Mouse (Mus musculus) liver (tissue): ENCODE data around the gene Polr3h.
"Not testable (repeated sequence)": the region's sequence is repeated elsewhere in the genome, so short reads cannot be mapped to it uniquely, and the experiment has no call there.

Source experiments
- DNase-seq: peaks from one replicate; pipeline ENCODE4 v3.0.0-alpha.2; 2020; ENCODE audit warnings: mixed read lengths

Gene Polr3h

DNA sequence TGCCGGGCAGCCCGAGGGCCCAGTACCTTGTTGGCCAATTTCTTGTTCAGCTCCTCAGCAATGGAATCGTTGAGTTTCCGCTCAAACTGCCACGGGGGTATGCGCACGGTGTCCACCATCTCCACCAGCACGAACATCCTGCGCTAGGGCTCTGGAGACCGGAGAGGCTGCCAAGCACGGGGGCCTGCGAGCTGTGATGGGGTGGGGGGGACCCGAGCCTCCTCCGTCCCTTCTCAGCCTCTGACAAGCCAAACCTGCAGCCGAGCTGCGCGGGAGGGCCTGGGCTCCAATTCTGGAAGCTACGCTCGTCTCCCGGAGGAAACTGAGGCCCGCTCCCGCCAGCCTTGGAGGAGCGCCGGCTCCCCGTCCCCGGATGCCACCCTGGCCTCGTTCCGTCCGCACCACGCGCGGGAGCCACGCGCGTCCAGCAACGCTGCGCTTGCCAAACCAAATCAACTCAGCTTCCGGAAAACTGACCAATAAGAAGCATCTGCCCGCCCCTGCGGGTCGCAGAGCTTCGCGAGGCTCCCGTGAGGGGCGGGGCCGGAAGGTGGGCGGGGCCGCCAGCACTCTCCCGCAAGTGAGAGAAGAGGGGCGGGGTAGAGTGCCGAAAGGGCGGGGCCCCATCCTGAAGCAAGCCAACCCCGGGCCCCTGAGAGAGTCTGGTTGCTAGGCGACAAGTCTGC, at the start of gene Polr3h:
TSS of gene Polr3h (minus strand) at position 481 of the 686 bp plus-strand sequence.
- DNase-seq = peak; percentile 99

GRCm38 (mm10) chr15:81975156-81975555, 49.1 kb upstream of the Polr3h start:
- DNase-seq = not testable (repeated sequence)

GRCm38 (mm10) chr15:81970498-81970897, 44.5 kb upstream of the Polr3h start:
- DNase-seq = not testable (repeated sequence)

GRCm38 (mm10) chr15:81969635-81970034, 43.6 kb upstream of the Polr3h start:
- not testable (repeated sequence) for DNase-seq

- DNase-seq = peak; percentile 76
Measured at GRCm38 (mm10) chr15:81969173-81969572, 43.1 kb upstream of the Polr3h start.

GRCm38 (mm10) chr15:81968447-81968846, 42.4 kb upstream of the Polr3h start:
- no peak for DNase-seq

DNA sequence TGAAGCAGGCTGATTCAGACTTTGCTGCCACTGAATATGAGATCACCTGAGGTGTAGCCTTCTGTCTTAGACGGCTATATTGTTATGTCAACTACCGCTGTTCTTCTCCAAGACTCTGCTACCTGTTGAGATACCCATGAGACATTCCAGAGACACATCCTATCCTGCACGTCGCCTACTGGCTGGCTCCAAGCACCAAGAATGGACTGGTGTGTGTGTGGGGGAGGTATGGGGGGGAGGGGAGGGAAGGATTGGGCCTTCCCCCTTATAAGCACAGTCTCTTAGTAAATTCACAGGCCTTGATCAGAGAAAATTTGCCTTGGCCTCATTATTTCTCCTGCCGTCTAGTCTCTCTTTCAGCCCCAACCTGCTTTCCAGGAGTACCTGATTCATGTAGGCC, 41.8 kb upstream of the Polr3h start:
- DNase-seq = no peak

DNA sequence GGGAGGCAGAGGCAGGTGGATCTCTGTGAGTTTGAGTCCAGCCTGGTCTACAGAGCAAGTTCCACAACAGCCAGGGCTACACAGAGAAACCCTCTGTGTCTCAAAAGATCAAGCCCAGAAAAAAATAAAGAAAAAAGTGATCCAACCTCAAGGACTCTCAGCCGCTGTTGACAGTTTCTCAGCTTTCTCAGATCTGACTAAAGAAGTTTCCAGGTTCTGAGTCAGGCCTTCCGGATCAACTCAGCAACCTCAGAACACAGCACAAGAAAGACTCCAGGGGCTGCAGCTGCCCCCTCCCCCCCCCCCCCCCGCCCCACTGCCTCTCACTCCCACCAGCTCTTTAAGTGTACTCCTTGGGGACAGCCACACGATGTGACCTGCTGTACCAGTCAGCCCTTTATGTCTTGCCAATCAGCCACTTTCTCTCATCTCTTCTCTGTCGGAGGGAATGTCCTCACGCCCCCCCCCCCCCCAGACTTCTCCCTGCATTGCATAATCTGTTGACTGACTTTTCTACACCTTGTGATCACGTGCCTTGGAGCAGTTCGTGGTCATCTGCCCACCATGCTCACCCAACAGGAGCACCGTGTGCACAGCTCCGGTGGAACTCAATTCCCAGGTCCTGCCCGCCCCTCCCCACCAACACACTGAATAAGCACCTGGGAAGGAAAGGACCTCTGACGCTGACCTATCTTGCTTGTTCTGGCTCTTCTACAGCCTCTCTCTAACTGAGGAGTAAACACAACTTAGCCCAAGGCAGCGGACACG, 40.2 kb upstream of the Polr3h start:
- DNase-seq = no peak

GRCm38 (mm10) chr15:81964980-81965545, 39.0 kb upstream of the Polr3h start:
- no peak for DNase-seq

- no peak for DNase-seq
Measured at GRCm38 (mm10) chr15:81964262-81964661, 38.2 kb upstream of the Polr3h start.

DNA sequence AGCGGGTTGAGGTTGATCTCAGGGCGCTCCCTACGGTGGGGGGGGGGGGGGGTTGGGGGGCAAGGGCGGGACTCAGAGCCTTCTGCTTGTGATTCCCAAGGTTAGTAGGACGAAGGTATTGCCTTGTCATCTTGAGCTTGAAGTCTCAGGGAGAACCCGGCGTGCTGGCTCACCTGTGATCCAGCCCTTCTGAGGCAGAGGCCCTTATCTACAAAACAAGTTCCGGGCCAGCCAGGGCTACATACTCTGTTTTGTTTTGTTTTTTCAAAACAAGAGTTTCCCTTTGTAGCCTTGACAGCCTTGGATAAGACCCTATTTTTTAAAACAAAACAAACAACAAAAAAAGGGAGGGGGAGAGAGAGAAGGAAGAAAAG, 35.0 kb upstream of the Polr3h start:
- no peak for DNase-seq

DNA sequence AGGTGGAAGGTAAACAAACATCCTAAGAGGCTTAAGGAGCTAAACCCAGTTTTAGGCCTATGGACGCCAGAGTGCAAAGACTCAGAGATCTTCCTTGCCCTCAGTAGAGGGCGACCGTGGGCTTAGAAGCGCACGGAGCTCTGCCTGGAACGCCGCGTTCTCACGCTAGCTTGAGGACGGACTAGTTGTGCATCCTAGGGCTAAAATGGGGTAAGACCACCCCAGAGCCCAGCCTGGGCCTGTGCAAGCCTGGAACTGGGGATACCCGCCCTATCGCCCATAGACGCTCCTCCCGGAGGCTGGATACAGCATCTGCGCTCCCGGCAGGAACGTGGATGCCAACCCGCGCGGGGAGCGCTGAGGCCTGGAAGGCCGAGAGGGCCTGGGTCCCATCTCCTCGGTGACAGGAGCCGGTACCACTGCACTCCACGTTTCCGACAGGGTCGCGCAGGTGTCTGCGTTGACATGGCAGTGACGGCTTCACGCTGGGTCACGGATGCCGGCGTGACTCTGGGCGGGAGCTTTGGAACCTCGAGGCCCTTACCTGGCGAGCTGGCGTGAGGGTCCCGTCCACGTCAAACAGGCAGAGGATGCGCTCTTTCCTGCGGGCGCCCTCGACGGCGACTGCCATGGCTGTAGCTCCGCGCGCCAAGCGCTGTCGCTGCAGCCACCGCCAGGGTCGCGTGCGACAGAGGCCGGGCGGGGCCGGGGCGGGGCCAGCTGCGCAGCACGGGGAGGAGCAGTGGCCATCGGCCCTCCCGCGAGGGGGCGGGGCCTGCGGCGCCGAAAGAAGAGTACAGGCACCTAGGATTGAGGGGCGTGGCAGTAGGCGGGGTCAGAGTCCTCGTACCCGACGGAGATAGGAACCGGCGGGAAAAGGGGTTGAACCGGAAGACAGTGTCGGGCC, 34.4 kb upstream of the Polr3h start, which contains the start of gene Pmm1:
TSS of gene Pmm1 (minus strand) at position 760 of the 907 bp plus-strand sequence.
- peak; percentile 100 for DNase-seq

GRCm38 (mm10) chr15:81958906-81959305, 32.9 kb upstream of the Polr3h start:
- DNase-seq = no peak

DNA sequence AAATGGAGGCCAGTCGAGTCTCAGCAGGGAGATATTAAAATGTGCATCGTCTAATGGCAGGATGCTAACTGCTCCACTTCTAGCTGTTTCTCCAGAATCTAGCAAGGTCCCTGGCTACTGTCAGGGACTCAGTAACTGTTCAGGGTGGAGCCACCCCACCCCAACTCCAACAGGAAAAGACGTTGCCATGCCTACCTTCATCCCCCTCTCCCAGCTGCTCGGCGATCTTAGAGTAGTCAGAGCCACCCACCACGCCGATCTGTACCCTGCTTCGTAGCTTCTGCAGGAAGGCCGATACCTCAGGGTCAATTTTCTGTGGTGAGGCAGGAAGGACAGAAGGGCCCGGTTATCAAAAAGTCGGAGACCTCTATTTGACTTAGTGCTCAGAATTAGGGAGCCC, 31.6 kb upstream of the Polr3h start:
- DNase-seq = no peak

GRCm38 (mm10) chr15:81956457-81956856, 30.4 kb upstream of the Polr3h start:
- peak; percentile 58 for DNase-seq

GRCm38 (mm10) chr15:81955414-81955813, 29.4 kb upstream of the Polr3h start:
- DNase-seq = no peak

DNA sequence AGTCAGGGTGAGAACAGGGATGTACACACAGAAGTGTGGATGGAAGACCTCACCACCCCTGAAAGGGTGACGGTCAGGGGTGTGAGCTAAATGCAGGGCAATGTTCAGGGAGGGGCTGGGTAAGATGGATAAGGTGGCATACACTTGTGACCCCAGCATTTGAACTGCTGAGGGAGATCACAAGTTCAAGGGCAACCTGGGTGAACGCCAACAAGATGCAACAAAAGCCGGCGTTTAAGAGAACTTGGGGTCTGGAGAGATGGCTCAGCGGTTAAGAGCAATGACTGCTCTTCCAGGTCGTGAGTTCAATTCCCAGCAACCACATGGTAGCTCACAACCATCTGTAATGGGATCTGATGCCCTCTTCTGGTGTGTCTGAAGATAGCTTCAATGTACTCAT, 28.7 kb upstream of the Polr3h start:
- no peak for DNase-seq

- peak; percentile 1 for DNase-seq
Measured at GRCm38 (mm10) chr15:81954151-81954583, 28.1 kb upstream of the Polr3h start.

DNA sequence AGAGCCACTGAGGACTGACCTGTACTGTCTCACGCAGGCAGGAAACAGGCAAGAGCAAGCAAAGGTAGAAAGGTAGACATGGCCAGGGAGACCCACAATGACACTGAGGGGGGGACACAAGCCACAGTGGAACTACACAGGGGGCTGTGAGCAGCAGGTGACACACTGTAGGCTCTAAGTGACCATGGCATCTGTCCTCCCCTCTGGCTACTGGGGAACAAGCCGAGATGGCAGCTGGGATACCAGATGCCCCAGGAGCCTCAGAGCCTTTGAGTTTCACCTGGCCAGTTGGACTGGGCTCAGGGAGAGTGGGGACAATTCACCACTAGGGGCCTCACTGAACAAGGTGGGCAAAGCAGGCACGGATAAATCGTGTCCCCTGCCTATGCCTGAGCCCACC, 26.3 kb upstream of the Polr3h start:
- DNase-seq = peak; percentile 2

DNA sequence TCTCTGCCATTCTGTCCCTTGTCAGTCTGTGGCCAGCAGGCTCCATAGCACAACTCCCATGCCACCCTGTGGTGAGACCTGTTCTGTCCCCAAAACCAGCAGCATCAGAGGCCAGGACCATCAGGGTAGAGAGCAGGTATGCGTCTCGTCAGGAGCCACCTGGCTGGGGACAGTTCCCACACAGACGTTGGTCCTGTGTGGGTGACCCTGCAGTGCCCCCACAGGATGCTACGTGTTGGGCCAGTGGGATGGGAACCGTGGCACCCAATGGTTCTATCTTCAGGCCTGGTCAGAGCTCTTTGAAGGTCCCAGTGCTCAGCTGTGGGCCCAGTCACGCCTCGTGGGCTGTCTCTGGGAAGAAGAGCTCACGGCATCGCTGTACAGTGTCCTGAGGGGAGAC, 25.1 kb upstream of the Polr3h start:
- DNase-seq = no peak

GRCm38 (mm10) chr15:81950716-81951115, 24.7 kb upstream of the Polr3h start:
- DNase-seq = no peak

DNA sequence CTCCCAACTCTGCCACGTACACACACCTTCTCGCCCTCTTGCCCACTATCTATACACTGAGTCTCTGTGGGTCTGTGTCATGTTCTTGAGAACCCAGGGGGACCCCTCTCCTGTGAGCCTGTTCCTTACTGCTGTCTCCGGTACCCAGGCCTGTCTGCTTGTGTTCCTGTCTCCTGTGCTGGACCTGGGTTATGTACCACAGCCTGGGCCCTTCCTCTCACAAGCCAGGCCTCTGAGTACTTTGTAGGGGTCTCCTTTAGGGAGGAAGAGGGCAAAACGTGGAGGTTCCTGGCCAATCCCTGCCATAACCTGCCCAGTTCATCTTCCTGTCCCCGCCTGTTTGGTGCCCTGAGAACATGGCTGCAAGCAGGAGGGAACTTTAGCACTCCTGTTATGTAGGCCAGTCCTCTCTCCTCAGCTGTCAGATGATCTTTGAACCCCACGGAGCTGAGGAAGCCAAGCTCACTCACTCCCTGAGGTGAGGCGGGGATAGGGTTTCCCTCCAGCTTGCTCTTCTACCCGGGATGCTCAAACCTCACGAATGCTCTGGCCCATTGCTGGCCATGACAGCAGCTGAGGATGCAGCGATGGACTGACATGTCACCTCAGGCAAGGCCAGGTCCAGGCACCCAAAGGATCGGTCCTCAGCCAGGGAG, 23.6 kb upstream of the Polr3h start:
- no peak for DNase-seq
